Mouse (Mus musculus): ENCODE data around the gene Cntrob. TPM values are rescaled to one million over a fixed set of nuclear protein-coding genes. Genes with fewer than 3 reads are reported as not detected.

Gene Cntrob
- polyA plus RNA-seq, 1 experiment: 31.3 TPM

GRCm38 (mm10) chr11:69251135-69251842 is 72.3 kb downstream of the Cntrob start:
- no peak for DNase-seq (ENCODE audit: extremely low spot score in 1 of 2, low spot score in 1 of 2)

- no peak for DNase-seq (ENCODE audit: extremely low spot score in 1 of 2, low spot score in 1 of 2)
These were observed 73.5 kb downstream of the Cntrob start for GRCm38 (mm10) chr11:69250106-69250505.

Other genes with a start within 250 kb of the Cntrob start
- gene Vamp2, start 235.3 kb downstream of the Cntrob start, polyA plus RNA-seq (2012; rRNA removed): 1,200 and 1,339 TPM in 2 replicates
- gene Per1, start 228.6 kb downstream of the Cntrob start, polyA plus RNA-seq (2012; rRNA removed): 42.7 and 55.8 TPM in 2 replicates
- gene Hes7, start 203.4 kb downstream of the Cntrob start, polyA plus RNA-seq (2012; rRNA removed): 0.78 and 0.86 TPM in 2 replicates
- 1.8 and 1.9 TPM in 2 replicates for gene 9130213A22Rik, start 201.2 kb downstream of the Cntrob start, polyA plus RNA-seq (2012; rRNA removed)
- gene Aloxe3, start 197.9 kb downstream of the Cntrob start, polyA plus RNA-seq (2012; rRNA removed): 5.1 and 8.0 TPM in 2 replicates
- gene Alox12b, start 166.8 kb downstream of the Cntrob start, polyA plus RNA-seq (2012; rRNA removed): 2.0 TPM in 2 replicates
- 1.6 and 1.8 TPM in 2 replicates for gene Alox8, start 125.9 kb downstream of the Cntrob start, polyA plus RNA-seq (2012; rRNA removed)
- 0.92 and 1.00 TPM in 2 replicates for gene Gucy2e, start 86.7 kb downstream of the Cntrob start, polyA plus RNA-seq (2012; rRNA removed)
- gene Trappc1, start 205 bp upstream of the Cntrob start, polyA plus RNA-seq (2012; rRNA removed): 73.4 and 85.0 TPM in 2 replicates
- 105 and 109 TPM in 2 replicates for gene Kcnab3, start 2.5 kb upstream of the Cntrob start, polyA plus RNA-seq (2012; rRNA removed)
- gene Rnf227, start 16.7 kb upstream of the Cntrob start, polyA plus RNA-seq (2012; rRNA removed): 130 and 138 TPM in 2 replicates
- 374 and 399 TPM in 2 replicates for gene Chd3, start 45.6 kb upstream of the Cntrob start, polyA plus RNA-seq (2012; rRNA removed)
- gene Naa38, start 71.7 kb upstream of the Cntrob start, polyA plus RNA-seq (2012; rRNA removed): 179 and 182 TPM in 2 replicates
- 34.2 and 35.7 TPM in 2 replicates for gene Cyb5d1, start 71.9 kb upstream of the Cntrob start, polyA plus RNA-seq (2012; rRNA removed)
- gene Tmem88, start 74.5 kb upstream of the Cntrob start, polyA plus RNA-seq (2012; rRNA removed): 4.1 and 4.6 TPM in 2 replicates
- gene Kdm6b, start 89.9 kb upstream of the Cntrob start, polyA plus RNA-seq (2012; rRNA removed): 12.3 and 12.7 TPM in 2 replicates
- 2.7 and 4.6 TPM in 2 replicates for gene Dnah2, start 225.3 kb upstream of the Cntrob start, polyA plus RNA-seq (2012; rRNA removed)
- 78.4 and 80.4 TPM in 2 replicates for gene Efnb3, start 236.4 kb upstream of the Cntrob start, polyA plus RNA-seq (2012; rRNA removed)